Mouse (Mus musculus): ENCODE data around the gene Pakap. TPM values are rescaled to one million over a fixed set of nuclear protein-coding genes. Genes with fewer than 3 reads are reported as not detected.

Pakap gene
- total and polyA plus RNA-seq, 2 experiments, result 0.06 to 0.18 TPM

DNA sequence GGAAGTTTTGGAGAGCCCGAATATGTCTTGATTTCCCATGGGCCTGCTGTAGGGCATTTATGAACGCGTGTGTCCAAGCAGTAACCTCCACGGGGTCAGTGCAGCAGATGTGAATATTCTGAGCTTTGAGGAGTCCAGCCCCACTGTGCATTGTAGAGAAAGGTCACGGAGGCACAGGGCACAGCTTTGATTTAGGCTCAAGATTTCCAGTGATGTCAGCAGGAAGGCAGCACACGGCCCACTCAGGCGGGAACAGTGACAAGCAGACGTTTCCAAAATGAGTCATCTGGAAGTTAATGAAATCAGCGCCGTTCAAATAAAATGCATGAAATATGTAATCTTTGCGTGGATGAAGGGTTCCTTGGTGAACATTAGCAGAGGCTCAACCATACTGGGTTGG, 190.0 kb downstream of the Pakap start:
- no peaks in the 10 kb centered on the region for H3K27me3 ChIP-seq (ENCODE audit: control insufficient read depth, insufficient read depth, low read length)
- WGBS, result 75% methylated on average over 11 of the region's 11 CpGs
- no peak for DNase-seq (ENCODE audit: extremely low read depth, low read depth, low spot score)
- no peak overlapping the region for H3K4me3 ChIP-seq (ENCODE audit: insufficient read depth, low read depth, low read length)
- no peaks in the 10 kb centered on the region for H3K4me1 ChIP-seq (ENCODE audit: control insufficient read depth, insufficient read depth, low read length)
- no peaks in the 10 kb centered on the region for H3K79me2 ChIP-seq (ENCODE audit: control insufficient read depth, insufficient read depth, low read length)
- no peak overlapping the region for H3K27ac ChIP-seq (replicated peaks; ENCODE audit: insufficient read depth, low read depth, low read length)
- TF ChIP-seq CTCF (IDR thresholded peaks at IDR 0.05; ENCODE audit: low read depth, low read length) (no peak), POLR2A (IDR thresholded peaks at IDR 0.05; ENCODE audit: extremely low read depth, insufficient read depth, low read length) (no peak)
- no peak overlapping the region for H3K9ac ChIP-seq (ENCODE audit: low read depth, low read length)
- H3K36me3 ChIP-seq (ENCODE audit: control insufficient read depth, insufficient read depth, low read length), result no peaks in the 10 kb centered on the region

GRCm38 (mm10) chr4:57762424-57762823, 194.4 kb downstream of the Pakap start:
- H3K27ac ChIP-seq (replicated peaks; ENCODE audit: insufficient read depth, low read depth, low read length), result no peak overlapping the region
- H3K4me3 ChIP-seq (ENCODE audit: insufficient read depth, low read depth, low read length), result no peak overlapping the region
- WGBS, result 76% methylated on average over 7 of the region's 7 CpGs
- peaks cover 2% of the 10 kb centered on the region; the same call in 1 of the 2 replicates for H3K4me1 ChIP-seq (ENCODE audit: control insufficient read depth, insufficient read depth, low read length)
- TF ChIP-seq POLR2A (IDR thresholded peaks at IDR 0.05; ENCODE audit: extremely low read depth, insufficient read depth, low read length) (no peak), CTCF (IDR thresholded peaks at IDR 0.05; ENCODE audit: low read depth, low read length) (no peak)
- H3K79me2 ChIP-seq (ENCODE audit: control insufficient read depth, insufficient read depth, low read length), result no peaks in the 10 kb centered on the region
- H3K36me3 ChIP-seq (ENCODE audit: control insufficient read depth, insufficient read depth, low read length), result no peaks in the 10 kb centered on the region
- H3K27me3 ChIP-seq (ENCODE audit: control insufficient read depth, insufficient read depth, low read length), result no peaks in the 10 kb centered on the region
- DNase-seq (ENCODE audit: extremely low read depth, low read depth, low spot score), result no peak
- no peak overlapping the region for H3K9ac ChIP-seq (ENCODE audit: low read depth, low read length)

DNA sequence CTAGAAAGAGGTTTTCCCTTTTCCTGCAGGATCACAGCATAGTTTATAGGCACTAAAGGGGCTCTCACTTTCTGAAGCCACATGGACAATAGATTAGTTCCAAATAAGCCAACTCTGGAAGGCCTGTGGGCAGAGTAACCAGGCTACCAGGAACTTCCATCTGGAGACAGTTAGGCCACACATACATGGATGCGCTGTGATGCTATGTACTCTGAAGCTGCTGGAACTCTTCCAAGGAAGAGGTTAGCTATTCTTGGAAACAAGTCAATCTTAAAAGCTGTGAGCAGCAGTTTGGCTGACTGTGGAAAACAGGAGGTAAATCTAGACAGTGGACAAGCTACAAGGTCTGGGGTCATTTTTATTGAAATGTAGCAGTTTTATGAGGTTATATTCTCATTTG, 196.4 kb downstream of the Pakap start:
- Histone ChIP-seq H3K4me1 (ENCODE audit: control insufficient read depth, insufficient read depth, low read length) (peaks cover 2% of the 10 kb centered on the region; the same call in 1 of the 2 replicates), H3K9ac (ENCODE audit: low read depth, low read length) (no peak overlapping the region), H3K4me3 (ENCODE audit: insufficient read depth, low read depth, low read length) (no peak overlapping the region), H3K36me3 (ENCODE audit: control insufficient read depth, insufficient read depth, low read length) (no peaks in the 10 kb centered on the region), H3K27ac (replicated peaks; ENCODE audit: insufficient read depth, low read depth, low read length) (peak overlapping the region; percentile 48; the same call in 1 of the 2 replicates), H3K27me3 (ENCODE audit: control insufficient read depth, insufficient read depth, low read length) (no peaks in the 10 kb centered on the region), H3K79me2 (ENCODE audit: control insufficient read depth, insufficient read depth, low read length) (no peaks in the 10 kb centered on the region)
- peak; percentile 17 for DNase-seq (ENCODE audit: extremely low read depth, low read depth, low spot score)
- WGBS, result 23% methylated on average over 1 of the region's 1 CpGs
- TF ChIP-seq CTCF (IDR thresholded peaks at IDR 0.05; ENCODE audit: low read depth, low read length), result no peak
- no peak for TF ChIP-seq POLR2A (IDR thresholded peaks at IDR 0.05; ENCODE audit: extremely low read depth, insufficient read depth, low read length)

- Histone ChIP-seq H3K27me3 (ENCODE audit: control insufficient read depth, insufficient read depth, low read length) (no peaks in the 10 kb centered on the region), H3K79me2 (ENCODE audit: control insufficient read depth, insufficient read depth, low read length) (no peaks in the 10 kb centered on the region), H3K36me3 (ENCODE audit: control insufficient read depth, insufficient read depth, low read length) (no peaks in the 10 kb centered on the region), H3K9ac (ENCODE audit: low read depth, low read length) (no peak overlapping the region), H3K4me3 (ENCODE audit: insufficient read depth, low read depth, low read length) (no peak overlapping the region), H3K4me1 (ENCODE audit: control insufficient read depth, insufficient read depth, low read length) (peaks cover 2% of the 10 kb centered on the region; the same call in 1 of the 2 replicates), H3K27ac (replicated peaks; ENCODE audit: insufficient read depth, low read depth, low read length) (peak overlapping the region; percentile 48; the same call in 1 of the 2 replicates)
- WGBS, result 51% methylated on average over 1 of the region's 1 CpGs
- peak; percentile 38 for DNase-seq (ENCODE audit: extremely low read depth, low read depth, low spot score)
- TF ChIP-seq POLR2A (IDR thresholded peaks at IDR 0.05; ENCODE audit: extremely low read depth, insufficient read depth, low read length) (no peak), CTCF (IDR thresholded peaks at IDR 0.05; ENCODE audit: low read depth, low read length) (no peak)
Observed at GRCm38 (mm10) chr4:57764926-57765325, 196.9 kb downstream of the Pakap start.

GRCm38 (mm10) chr4:57765806-57766205, 197.8 kb downstream of the Pakap start:
- no peak for DNase-seq (ENCODE audit: extremely low read depth, low read depth, low spot score)
- TF ChIP-seq POLR2A (IDR thresholded peaks at IDR 0.05; ENCODE audit: extremely low read depth, insufficient read depth, low read length), result no peak
- no peak for TF ChIP-seq CTCF (IDR thresholded peaks at IDR 0.05; ENCODE audit: low read depth, low read length)
- 77% methylated on average over 4 of the region's 4 CpGs for WGBS
- Histone ChIP-seq H3K27ac (replicated peaks; ENCODE audit: insufficient read depth, low read depth, low read length) (no peak overlapping the region), H3K79me2 (ENCODE audit: control insufficient read depth, insufficient read depth, low read length) (no peaks in the 10 kb centered on the region), H3K4me1 (ENCODE audit: control insufficient read depth, insufficient read depth, low read length) (peaks cover 2% of the 10 kb centered on the region; the same call in 1 of the 2 replicates), H3K4me3 (ENCODE audit: insufficient read depth, low read depth, low read length) (no peak overlapping the region), H3K36me3 (ENCODE audit: control insufficient read depth, insufficient read depth, low read length) (no peaks in the 10 kb centered on the region), H3K27me3 (ENCODE audit: control insufficient read depth, insufficient read depth, low read length) (no peaks in the 10 kb centered on the region), H3K9ac (ENCODE audit: low read depth, low read length) (no peak overlapping the region)

DNA sequence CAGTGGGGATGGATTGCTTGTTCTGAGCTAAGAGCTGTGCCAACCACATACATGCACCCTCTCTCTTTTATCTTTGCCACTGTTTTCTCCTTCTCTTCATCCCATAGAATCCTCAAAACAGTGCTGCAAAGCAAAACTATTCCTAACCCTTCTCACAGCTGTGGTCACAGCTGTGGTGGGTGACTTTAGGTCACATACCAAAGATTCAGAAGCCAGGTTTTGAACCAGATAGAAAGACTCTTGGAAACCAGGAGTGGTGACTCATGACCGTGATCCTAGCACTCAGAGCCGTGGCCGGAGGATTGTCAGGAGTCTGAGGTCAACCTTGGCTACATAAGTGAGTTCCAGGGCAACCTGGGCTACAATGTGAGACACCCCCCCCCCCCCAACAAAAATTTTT, 201.0 kb downstream of the Pakap start:
- Histone ChIP-seq H3K9ac (ENCODE audit: low read depth, low read length) (no peak overlapping the region), H3K36me3 (ENCODE audit: control insufficient read depth, insufficient read depth, low read length) (no peaks in the 10 kb centered on the region), H3K79me2 (ENCODE audit: control insufficient read depth, insufficient read depth, low read length) (no peaks in the 10 kb centered on the region; the same call in 1 of the 2 replicates), H3K4me3 (ENCODE audit: insufficient read depth, low read depth, low read length) (no peak overlapping the region), H3K27ac (replicated peaks; ENCODE audit: insufficient read depth, low read depth, low read length) (no peak overlapping the region), H3K4me1 (ENCODE audit: control insufficient read depth, insufficient read depth, low read length) (peaks cover 4% of the 10 kb centered on the region; the same call in 1 of the 2 replicates), H3K27me3 (ENCODE audit: control insufficient read depth, insufficient read depth, low read length) (no peaks in the 10 kb centered on the region)
- TF ChIP-seq POLR2A (IDR thresholded peaks at IDR 0.05; ENCODE audit: extremely low read depth, insufficient read depth, low read length), result no peak
- TF ChIP-seq CTCF (IDR thresholded peaks at IDR 0.05; ENCODE audit: low read depth, low read length), result no peak
- WGBS, result 93% methylated on average over 3 of the region's 3 CpGs
- no peak for DNase-seq (ENCODE audit: extremely low read depth, low read depth, low spot score)

Measured in liver, adult 2 months (tissue).